Mouse (Mus musculus) brain, embryonic 14.5 days (tissue): Measurements from ENCODE around the gene Kcnq1.

ENCODE experiments used
- CTCF ChIP-seq: fragments of 200-500 bp; IDR thresholded peaks from 2 replicates; pipeline ENCODE4 v1.5.1; 2012; ENCODE audit warnings: inconsistent platforms, mild to moderate bottlenecking, moderate library complexity, borderline replicate concordance; ENCODE audit not compliant: insufficient read depth, insufficient read length; ENCODE audit errors: extremely low read depth
- POLR2A ChIP-seq: fragments of 200-500 bp; IDR thresholded peaks from 2 replicates; pipeline ENCODE4 v1.6.1; 2012; ENCODE audit warnings: mild to moderate bottlenecking, inconsistent platforms, borderline replicate concordance; ENCODE audit not compliant: poor library complexity, insufficient read depth, insufficient read length, severe bottlenecking; ENCODE audit errors: extremely low read depth

DNA sequence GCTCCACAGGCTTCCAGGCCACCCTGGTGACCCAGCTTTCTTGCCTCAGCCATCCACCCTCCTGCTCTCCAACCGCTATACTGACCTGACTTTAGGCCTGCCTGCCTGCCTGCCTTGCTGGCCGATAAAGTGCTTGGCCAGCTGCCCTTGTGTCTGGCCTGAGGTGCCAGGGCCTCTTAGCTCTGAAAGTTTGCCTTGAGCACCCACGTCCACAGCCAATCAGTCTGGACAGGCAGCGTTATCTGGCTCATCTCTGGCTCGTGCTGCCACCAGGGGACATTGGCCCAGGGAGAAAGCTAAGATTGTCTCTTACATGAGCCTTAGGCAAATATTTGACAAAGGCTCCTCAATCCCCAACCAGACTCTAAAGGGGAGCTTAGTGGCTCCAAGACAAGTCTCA is 254.6 kb downstream of the Kcnq1 start:
- TF ChIP-seq CTCF (no peak), POLR2A (no peak)
